Mouse (Mus musculus) myocyte (in vitro differentiated cells): ENCODE results near the gene Pcp4l1. TPM values are rescaled to one million over a fixed set of nuclear protein-coding genes. Genes with fewer than 3 reads are reported as not detected.
"Not testable (repeated sequence)": the region's sequence is repeated elsewhere in the genome, so short reads cannot be mapped to it uniquely, and the experiment has no call there.

Source experiments
- H3K27me3 ChIP-seq: one replicate; pipeline ENCODE4 v1.6.1; 2011; ENCODE audit not compliant: control insufficient read depth, insufficient read depth, insufficient read length
- H3K36me3 ChIP-seq: one replicate; pipeline ENCODE4 v1.6.1; 2011; ENCODE audit not compliant: control insufficient read depth, insufficient read depth
- H3K4me2 ChIP-seq: one replicate; pipeline ENCODE4 v1.6.1; 2011; ENCODE audit warnings: low read depth, control low read depth
- H3K4me3 ChIP-seq: one replicate; pipeline ENCODE4 v1.5.1; 2011; ENCODE audit warnings: mild to moderate bottlenecking, control low read depth, moderate library complexity
- H3K79me2 ChIP-seq: one replicate; pipeline ENCODE4 v1.6.1; 2011; ENCODE audit not compliant: control insufficient read depth, insufficient read depth
- H3ac ChIP-seq: one replicate; pipeline ENCODE4 v1.6.1; 2011; ENCODE audit not compliant: control insufficient read depth, insufficient read length
- CEBPB ChIP-seq: IDR thresholded peaks from 2 replicates; pipeline ENCODE4 v1.6.1; 2011; ENCODE audit warnings: mild to moderate bottlenecking, moderate library complexity; ENCODE audit not compliant: poor library complexity, insufficient read depth, severe bottlenecking
- E2F4 ChIP-seq: IDR thresholded peaks from one replicate; pipeline ENCODE4 v1.6.1; 2011; ENCODE audit warnings: mild to moderate bottlenecking, control low read depth, moderate library complexity; ENCODE audit not compliant: insufficient read depth
- MAX ChIP-seq: IDR thresholded peaks from one replicate; pipeline ENCODE4 v1.6.1; 2011; ENCODE audit warnings: low read depth, mild to moderate bottlenecking, control low read depth
- MYOD1 ChIP-seq, 3 experiments: IDR thresholded peaks; one replicate each; pipeline ENCODE4 v1.6.1; 2011; ENCODE audit warnings: control low read depth in 2 of 3, low read depth in 2 of 3, mild to moderate bottlenecking in 2 of 3, moderate library complexity in 1 of 3; ENCODE audit not compliant: insufficient read length in 2 of 3, control insufficient read depth in 1 of 3
- MYOG ChIP-seq, 3 experiments: IDR thresholded peaks; one replicate each; pipeline ENCODE4 v1.6.1; 2011; ENCODE audit warnings: control low read depth in 2 of 3, low read depth in 2 of 3, mild to moderate bottlenecking in 2 of 3; ENCODE audit not compliant: insufficient read length in 2 of 3, control insufficient read depth in 1 of 3, insufficient read depth in 1 of 3
- POLR2A ChIP-seq: IDR thresholded peaks from one replicate; pipeline ENCODE4 v1.6.1; 2011; ENCODE audit warnings: low read depth, mild to moderate bottlenecking, control low read depth, moderate library complexity; ENCODE audit not compliant: insufficient read length
- POLR2AphosphoS2 ChIP-seq: IDR thresholded peaks from one replicate; pipeline ENCODE4 v1.6.1; 2011; ENCODE audit warnings: low read depth, control low read depth; ENCODE audit not compliant: insufficient read length
- REST ChIP-seq: IDR thresholded peaks from one replicate; pipeline ENCODE4 v1.6.1; 2011; ENCODE audit warnings: mild to moderate bottlenecking, control low read depth, moderate library complexity; ENCODE audit not compliant: insufficient read depth, insufficient read length
- SRF ChIP-seq: IDR thresholded peaks from one replicate; pipeline ENCODE4 v1.6.1; 2011; ENCODE audit warnings: low read depth; ENCODE audit not compliant: control insufficient read depth, insufficient read length
- TCF12 ChIP-seq: IDR thresholded peaks from one replicate; pipeline ENCODE4 v1.6.1; 2011; ENCODE audit warnings: mild to moderate bottlenecking, control low read depth; ENCODE audit not compliant: poor library complexity, insufficient read depth, severe bottlenecking
- TCF3 ChIP-seq: IDR thresholded peaks from one replicate; pipeline ENCODE4 v1.6.1; 2011; ENCODE audit warnings: low read depth, control low read depth; ENCODE audit not compliant: insufficient read length
- USF1 ChIP-seq: IDR thresholded peaks from one replicate; pipeline ENCODE4 v1.6.1; 2011; ENCODE audit warnings: low read depth, mild to moderate bottlenecking, control low read depth, moderate library complexity
- polyA plus RNA-seq: library from polyadenylated mRNA; unstranded; fragments of >200 nt; fragmentation: generic; extraction: Trizol; gene quantifications from one replicate; pipeline ENCODE4 v1.2.1, GENCODE M21; 2012; ENCODE audit warnings: missing spikeins

Gene Pcp4l1
- polyA plus RNA-seq, 1 experiment, result 0.05 TPM

GRCm38 (mm10) chr1:171157965-171158364, 38.1 kb downstream of the Pcp4l1 start:
- no peaks in the 10 kb centered on the region for H3K27me3 ChIP-seq

GRCm38 (mm10) chr1:171156644-171157043, 39.4 kb downstream of the Pcp4l1 start:
- H3ac ChIP-seq, result no peak overlapping the region
- TF ChIP-seq E2F4 (no peak), CEBPB (no peak), REST (no peak), USF1 (no peak), TCF3 (no peak), SRF (no peak), POLR2AphosphoS2 (no peak), POLR2A (no peak), MYOD1 (IDR thresholded peaks at IDR 0.05; ENCODE audit: control insufficient read depth in 1 of 3, insufficient read length in 2 of 3, low read depth in 2 of 3) (no peak), MYOG (IDR thresholded peaks at IDR 0.05; ENCODE audit: control insufficient read depth in 1 of 3, insufficient read depth in 1 of 3, insufficient read length in 2 of 3, low read depth in 2 of 3) (no peak), MAX (no peak), TCF12 (no peak)
- no peak overlapping the region for H3K4me3 ChIP-seq
- H3K79me2 ChIP-seq, result no peaks in the 10 kb centered on the region
- H3K4me2 ChIP-seq, result no peak overlapping the region
- no peaks in the 10 kb centered on the region for H3K27me3 ChIP-seq
- H3K36me3 ChIP-seq, result no peaks in the 10 kb centered on the region

More at GRCm38 (mm10) chr1:171157965-171158364, 38.1 kb downstream of the Pcp4l1 start:
- no peaks in the 10 kb centered on the region for H3K36me3 ChIP-seq
- TF ChIP-seq E2F4 (no peak), MYOD1 (IDR thresholded peaks at IDR 0.05; ENCODE audit: control insufficient read depth in 1 of 3, insufficient read length in 2 of 3, low read depth in 2 of 3) (no peak), SRF (no peak), MYOG (IDR thresholded peaks at IDR 0.05; ENCODE audit: control insufficient read depth in 1 of 3, insufficient read depth in 1 of 3, insufficient read length in 2 of 3, low read depth in 2 of 3) (no peak), REST (no peak)
- H3K4me2 ChIP-seq, result no peak overlapping the region
- H3K79me2 ChIP-seq, result no peaks in the 10 kb centered on the region
- H3K4me3 ChIP-seq, result no peak overlapping the region
- H3ac ChIP-seq, result no peak overlapping the region

- TF ChIP-seq MYOD1 (IDR thresholded peaks at IDR 0.05; ENCODE audit: control insufficient read depth in 1 of 3, insufficient read length in 2 of 3, low read depth in 2 of 3), result no peak
- no peak for TF ChIP-seq TCF12
- TF ChIP-seq POLR2A, result no peak
- TF ChIP-seq CEBPB, result no peak
- no peak for TF ChIP-seq SRF
- TF ChIP-seq USF1, result no peak
- TF ChIP-seq TCF3, result no peak
- TF ChIP-seq MAX, result no peak
- TF ChIP-seq POLR2AphosphoS2, result no peak
- no peak for TF ChIP-seq E2F4
- TF ChIP-seq REST, result no peak
- TF ChIP-seq MYOG (IDR thresholded peaks at IDR 0.05; ENCODE audit: control insufficient read depth in 1 of 3, insufficient read depth in 1 of 3, insufficient read length in 2 of 3, low read depth in 2 of 3), result no peak
- Histone ChIP-seq H3ac (no peak overlapping the region), H3K36me3 (no peaks in the 10 kb centered on the region), H3K4me2 (no peak overlapping the region), H3K79me2 (peaks cover 33% of the 10 kb centered on the region), H3K4me3 (no peak overlapping the region), H3K27me3 (no peaks in the 10 kb centered on the region)
Measured at GRCm38 (mm10) chr1:171151966-171152365, 44.1 kb downstream of the Pcp4l1 start.

DNA sequence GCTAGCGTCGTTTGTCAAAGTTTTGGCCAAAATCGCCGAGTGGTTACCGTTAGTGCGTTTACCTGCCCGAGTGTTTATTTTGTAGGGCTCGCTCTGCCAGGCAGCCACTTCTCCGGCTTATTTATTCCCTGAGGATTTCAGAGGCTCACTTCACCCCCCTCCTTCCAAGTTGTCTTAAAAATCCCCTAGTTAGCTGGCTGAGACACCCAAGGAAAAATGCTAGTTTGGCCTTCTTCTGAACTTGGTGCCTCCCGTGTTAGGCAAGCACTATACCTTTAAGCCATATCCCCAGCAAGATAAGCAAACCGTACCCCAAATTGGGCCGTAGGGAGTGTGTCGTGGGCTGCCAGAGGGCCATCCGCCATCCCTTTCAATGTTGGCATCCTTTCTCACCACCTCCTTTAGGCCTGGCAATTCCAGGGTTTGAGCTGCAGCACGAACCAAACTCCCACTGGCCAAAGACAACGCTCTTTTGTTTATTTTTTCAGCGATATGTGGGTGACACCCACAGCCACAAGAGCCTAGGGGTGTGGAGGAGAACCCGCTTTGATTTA, 45.2 kb downstream of the Pcp4l1 start:
- Histone ChIP-seq H3K4me3 (peak overlapping the region; percentile 98), H3ac (peak overlapping the region; percentile 39), H3K79me2 (peaks cover 33% of the 10 kb centered on the region), H3K27me3 (no peaks in the 10 kb centered on the region), H3K4me2 (peak overlapping the region; percentile 99), H3K36me3 (no peaks in the 10 kb centered on the region)
- no peak for TF ChIP-seq MYOG (IDR thresholded peaks at IDR 0.05; ENCODE audit: control insufficient read depth in 1 of 3, insufficient read depth in 1 of 3, insufficient read length in 2 of 3, low read depth in 2 of 3)
- TF ChIP-seq POLR2AphosphoS2, result peak; percentile 43
- no peak for TF ChIP-seq E2F4
- TF ChIP-seq MAX, result no peak
- no peak for TF ChIP-seq CEBPB
- TF ChIP-seq MYOD1 (IDR thresholded peaks at IDR 0.05; ENCODE audit: control insufficient read depth in 1 of 3, insufficient read length in 2 of 3, low read depth in 2 of 3), result no peak
- TF ChIP-seq TCF3, result no peak
- no peak for TF ChIP-seq REST
- peak; percentile 12 for TF ChIP-seq POLR2A

DNA sequence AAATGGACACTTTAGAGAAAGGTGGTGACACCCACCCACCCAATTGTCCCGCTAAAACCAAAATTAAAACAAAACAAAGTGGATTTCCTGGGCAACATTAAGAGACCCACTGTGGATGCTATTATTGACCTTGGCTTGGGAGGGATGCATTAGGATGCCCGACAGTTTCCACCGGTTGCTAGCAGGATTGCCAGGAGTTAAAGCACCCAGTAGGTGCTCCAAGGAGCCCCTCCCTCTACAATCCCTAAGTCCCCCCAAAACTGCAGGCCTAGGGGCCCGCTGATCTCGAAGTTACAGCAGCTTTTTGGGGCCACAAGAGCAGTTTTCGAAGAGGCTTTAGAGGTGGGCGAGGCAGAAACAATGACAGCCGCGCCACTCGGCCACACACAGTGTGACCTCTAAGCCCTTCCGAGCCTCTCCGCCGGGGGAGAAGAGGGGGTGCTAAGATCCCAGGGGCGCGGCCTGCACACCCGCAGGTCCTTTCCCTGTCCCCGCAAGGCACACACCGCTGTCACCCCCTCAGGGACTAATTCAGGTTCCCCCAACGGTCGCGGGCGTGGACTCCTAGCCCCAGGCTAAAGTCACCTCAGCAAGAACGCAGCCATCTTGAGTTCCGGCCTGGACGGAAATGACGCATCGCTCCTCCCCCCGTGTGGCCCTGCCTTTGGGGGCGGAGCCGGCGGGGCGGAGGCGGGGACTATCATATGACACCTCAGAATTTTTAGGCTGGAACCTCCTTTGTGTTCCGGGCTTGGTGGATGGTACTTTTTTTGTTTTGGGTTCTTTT, 45.9 kb downstream of the Pcp4l1 start, which contains the start of the genes Sdhc and Mpz:
Sdhc (minus strand) TSS at position 630 of the 787 bp plus-strand sequence.
Mpz (plus strand) TSS at position 738 of the 787 bp plus-strand sequence.
- Histone ChIP-seq H3K4me2 (peak within 1 kb of the TSS; percentile 99), H3ac (peak within 1 kb of the TSS; percentile 39), H3K4me3 (peak within 1 kb of the TSS; percentile 98)

DNA sequence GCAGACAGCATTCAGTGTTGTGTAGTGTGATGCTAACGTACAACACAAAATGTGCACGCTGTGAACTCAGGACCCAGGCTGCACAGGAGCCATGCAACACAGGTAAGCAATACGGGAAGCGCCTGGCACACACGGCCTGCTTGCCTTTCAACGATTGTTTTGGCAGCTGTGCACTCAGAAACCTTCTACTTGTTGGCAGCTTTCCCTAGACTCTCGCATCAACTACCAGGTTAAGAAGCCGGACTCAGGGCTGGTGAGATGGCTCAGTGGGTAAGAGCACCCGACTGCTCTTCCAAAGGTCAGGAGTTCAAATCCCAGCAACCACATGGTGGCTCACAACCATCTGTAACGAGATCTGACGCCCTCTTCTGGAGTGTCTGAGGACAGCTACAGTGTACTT, 53.1 kb downstream of the Pcp4l1 start:
- not testable (repeated sequence) for H3K27me3 ChIP-seq, H3K79me2 ChIP-seq, H3ac ChIP-seq, H3K4me3 ChIP-seq, H3K4me2 ChIP-seq
- H3K36me3 ChIP-seq, result peaks cover 14% of the 10 kb centered on the region

More for the DNA sequence above, 45.9 kb downstream of the Pcp4l1 start, which contains the start of the genes Sdhc and Mpz:
- TF ChIP-seq MYOG (IDR thresholded peaks at IDR 0.05; ENCODE audit: control insufficient read depth in 1 of 3, insufficient read depth in 1 of 3, insufficient read length in 2 of 3, low read depth in 2 of 3), result no peak
- TF ChIP-seq SRF, result peak; percentile 37
- peak; percentile 85 for TF ChIP-seq POLR2A
- no peak for TF ChIP-seq E2F4
- no peak for TF ChIP-seq CEBPB
- no peak for TF ChIP-seq MAX
- TF ChIP-seq USF1, result peak; percentile 13
- no peak for TF ChIP-seq REST
- no peak for TF ChIP-seq TCF3
- TF ChIP-seq MYOD1 (IDR thresholded peaks at IDR 0.05; ENCODE audit: control insufficient read depth in 1 of 3, insufficient read length in 2 of 3, low read depth in 2 of 3), result no peak
- TF ChIP-seq TCF12, result no peak
- TF ChIP-seq POLR2AphosphoS2, result peak; percentile 91
- Histone ChIP-seq H3K36me3 (no peaks in the 10 kb centered on the region), H3K27me3 (no peaks in the 10 kb centered on the region), H3K79me2 (peaks cover 33% of the 10 kb centered on the region)

GRCm38 (mm10) chr1:171137486-171138155, 58.4 kb downstream of the Pcp4l1 start:
- not testable (repeated sequence) for H3K27me3 ChIP-seq, H3K4me2 ChIP-seq, H3ac ChIP-seq, H3K4me3 ChIP-seq, H3K79me2 ChIP-seq
- peaks cover 30% of the 10 kb centered on the region for H3K36me3 ChIP-seq
